ENCODE assay signal across 7 mouse cellular contexts in genomic region chr13:9093316-9094155, GRCm38 (mm10). TPM values are rescaled to one million over a fixed set of nuclear protein-coding genes. Genes with fewer than 3 reads are reported as not detected.
DNase-seq lines count a peak whose midpoint lies in the region; ATAC-seq and TF ChIP-seq lines count a peak whose summit lies in the region.

Gene Larp4b (plus strand): TSS chr13:9093881.

- 0 out of 2 replicates have a peak, but pooled peaks have one; percentile 4 for TF ChIP-seq CTCF in intestine, postnatal 0 days (IDR thresholded peaks at IDR 0.05; ENCODE audit: low read depth)
- TF ChIP-seq CTCF in small intestine, adult 2 months (IDR thresholded peaks at IDR 0.05; ENCODE audit: extremely low read depth, insufficient read length, insufficient replicate concordance, low read depth, low read length) = no peak

- no peaks in the 10 kb centered on the region for H3K36me3 ChIP-seq in intestine, postnatal 0 days (ENCODE audit: control insufficient read depth, insufficient read depth)
- no peaks in the 10 kb centered on the region for H3K36me3 ChIP-seq in midbrain, embryonic 12.5 days
- no peaks in the 10 kb centered on the region for H3K36me3 ChIP-seq in small intestine, adult 2 months (ENCODE audit: control insufficient read depth, insufficient read depth, low read length)

- H3K9ac ChIP-seq in intestine, postnatal 0 days (ENCODE audit: low read depth, low read length) = peak within 1 kb of the TSS; percentile 100
- H3K9ac ChIP-seq in midbrain, embryonic 12.5 days (replicated peaks) = peak within 1 kb of the TSS; percentile 97

- peak within 1 kb of the TSS; percentile 99 for H3K4me3 ChIP-seq in intestine, postnatal 0 days (ENCODE audit: low read depth, low read length)
- peak within 1 kb of the TSS; percentile 100 for H3K4me3 ChIP-seq in midbrain, embryonic 12.5 days
- H3K4me3 ChIP-seq in small intestine, adult 2 months (ENCODE audit: low read depth, low read length) = peak within 1 kb of the TSS; percentile 72

- H3K9me3 ChIP-seq in intestine, postnatal 0 days (ENCODE audit: control insufficient read depth) = no peaks in the 10 kb centered on the region
- H3K9me3 ChIP-seq in midbrain, embryonic 12.5 days = no peaks in the 10 kb centered on the region

- peak within 1 kb of the TSS; percentile 71 for H3K4me2 ChIP-seq in intestine, postnatal 0 days (replicated peaks; ENCODE audit: low read depth)
- H3K4me2 ChIP-seq in midbrain, embryonic 12.5 days (replicated peaks) = peak within 1 kb of the TSS; percentile 94

- peak; percentile 99 for ATAC-seq in intestine, postnatal 0 days
- ATAC-seq in midbrain, embryonic 12.5 days (ENCODE audit: low FRiP score, low read depth) = peak; percentile 100

- WGBS in intestine, postnatal 0 days = under 1% methylated on average over 81 of the region's 92 CpGs
- WGBS in midbrain, embryonic 12.5 days = under 1% methylated on average over 81 of the region's 92 CpGs
- under 1% methylated on average over 85 of the region's 92 CpGs for WGBS in small intestine, adult 2 months

- DNase-seq in adrenal gland, adult 8-10 months = peak; percentile 96
- DNase-seq in embryo, embryonic 9.5 days (ENCODE audit: extremely low spot score) = peak; percentile 98
- peak; percentile 70 for DNase-seq in gonadal fat pad, adult 2 months (ENCODE audit: low read depth)
- peak; percentile 98 for DNase-seq in left cerebral cortex, postnatal 4 days

- peak within 1 kb of the TSS; percentile 100 for H3K27ac ChIP-seq in intestine, postnatal 0 days (ENCODE audit: low read depth, low read length)
- peak within 1 kb of the TSS; percentile 93 for H3K27ac ChIP-seq in midbrain, embryonic 12.5 days (replicated peaks)
- peak within 1 kb of the TSS; percentile 83 for H3K27ac ChIP-seq in small intestine, adult 2 months (ENCODE audit: insufficient read depth, low read depth, low read length)

- intact Hi-C loops in left cerebral cortex, postnatal 4 days (cut with DNase I) = loop anchor here (5.0 kb wide), 1 partner anchor 96 kb away; the partner anchor contains the start of gene Gtpbp4

- H3K4me1 ChIP-seq in intestine, postnatal 0 days (replicated peaks; ENCODE audit: control insufficient read depth, insufficient read depth, low read length) = no peaks in the 10 kb centered on the region; the same call in 1 of the 2 replicates
- peaks cover 11% of the 10 kb centered on the region for H3K4me1 ChIP-seq in midbrain, embryonic 12.5 days
- peaks cover 6% of the 10 kb centered on the region for H3K4me1 ChIP-seq in small intestine, adult 2 months (ENCODE audit: control insufficient read depth, insufficient read depth, insufficient read length, low read length)

- no peaks in the 10 kb centered on the region for H3K27me3 ChIP-seq in intestine, postnatal 0 days (replicated peaks; ENCODE audit: control insufficient read depth, insufficient read depth, low read length)
- H3K27me3 ChIP-seq in midbrain, embryonic 12.5 days = no peaks in the 10 kb centered on the region
- no peaks in the 10 kb centered on the region for H3K27me3 ChIP-seq in small intestine, adult 2 months (ENCODE audit: control insufficient read depth, insufficient read depth, low read length)

- peak; percentile 63 for TF ChIP-seq POLR2A in small intestine, adult 2 months (IDR thresholded peaks at IDR 0.05; ENCODE audit: low read depth, low read length)

RNA-seq across cellular contexts. Expression of gene Larp4b, which starts in this region (rescaled TPM):
- total RNA-seq in adrenal gland, adult 8-10 months (2022) = 10 to 100 TPM; 65.9 to 70.3 (median 67.2) TPM
- polyA plus RNA-seq in gonadal fat pad, adult 2 months (2012; rRNA removed) = 18.3 and 28.3 TPM in 2 replicates
- polyA plus RNA-seq in intestine, postnatal 0 days (2015; fragmentation: Nextera tagmentation; extraction: Ambion mirVana) = 32.5 and 35.8 TPM in 2 replicates
- 100 to 1,000 TPM in 1 of 2 experiments, 10 to 100 TPM in 1; 96.7 to 105 TPM for total RNA-seq in left cerebral cortex, postnatal 4 days (2021)
- 38.3 and 43.4 TPM in 2 replicates for polyA plus RNA-seq in midbrain, embryonic 12.5 days (2016; fragmentation: Nextera tagmentation; extraction: Ambion mirVana)
- 8.5 and 18.1 TPM in 2 replicates for polyA plus RNA-seq in small intestine, adult 2 months (2012; rRNA removed)

Comparison
In these comparisons a context has a peak if more than half of its experiments do, and no peak if none do; other contexts are left out.
1. Peak in every context shown above with its lines: DNase-seq, ATAC-seq, H3K4me3 ChIP-seq and H3K27ac ChIP-seq.